Mouse (Mus musculus): ENCODE data around the gene Sgca.

Sgca gene

DNA sequence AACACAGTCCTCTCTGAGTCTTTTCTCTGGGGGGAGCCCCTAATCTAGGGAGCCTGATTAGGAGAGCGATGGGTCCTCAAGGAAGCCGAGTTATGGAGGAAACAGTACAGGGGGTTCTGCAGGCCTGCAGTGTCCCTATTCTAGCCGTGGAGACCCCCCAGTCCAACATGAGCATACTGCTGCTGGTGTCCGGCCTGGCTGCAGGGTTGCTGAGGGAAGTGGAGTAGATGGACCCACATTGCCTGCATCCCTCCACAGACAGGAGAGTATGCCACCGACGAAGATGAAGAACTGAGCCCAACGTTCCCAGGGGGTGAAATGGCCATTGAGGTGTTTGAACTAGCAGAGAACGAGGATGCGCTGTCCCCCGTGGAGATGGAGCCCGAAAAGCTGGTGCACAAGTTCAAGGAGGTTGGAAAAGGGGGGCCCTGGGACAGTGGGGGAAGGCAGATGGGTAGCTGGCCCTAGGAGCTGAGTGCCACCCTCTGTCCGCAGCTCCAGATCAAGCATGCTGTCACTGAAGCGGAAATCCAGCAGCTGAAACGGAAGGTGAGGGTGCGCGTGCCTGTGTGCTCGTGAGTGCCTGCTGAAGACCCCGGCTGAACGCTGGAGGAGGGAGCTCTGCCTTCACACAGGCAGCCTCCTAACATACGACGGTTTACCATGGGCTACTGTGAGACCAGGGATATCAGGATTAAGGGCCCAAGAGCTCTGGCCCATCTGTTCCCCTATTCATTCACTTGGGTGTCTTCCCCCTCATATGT is 25.6 kb upstream of the Sgca start:
- no peak for DNase-seq (ENCODE audit: low spot score)

DNA sequence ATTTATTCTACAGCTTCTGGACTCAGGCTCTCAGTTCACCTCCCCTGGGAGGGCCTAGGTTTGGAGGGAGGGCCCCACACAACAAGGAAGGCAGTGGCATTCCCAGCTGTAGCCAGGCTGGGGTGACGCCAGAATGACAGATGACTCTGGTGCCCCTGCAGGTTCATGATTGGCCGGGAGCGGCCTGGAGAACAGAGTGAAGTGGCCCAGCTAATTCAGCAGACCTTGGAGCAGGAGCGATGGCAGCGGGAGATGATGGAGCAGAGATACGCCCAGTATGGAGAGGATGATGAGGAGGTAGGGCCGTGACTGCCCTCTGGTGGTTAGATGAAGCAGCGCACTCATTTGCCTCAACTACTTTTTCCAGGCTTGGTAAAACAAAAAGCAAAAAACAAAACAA is 24.9 kb upstream of the Sgca start:
- DNase-seq (ENCODE audit: low spot score) = peak; percentile 87

DNA sequence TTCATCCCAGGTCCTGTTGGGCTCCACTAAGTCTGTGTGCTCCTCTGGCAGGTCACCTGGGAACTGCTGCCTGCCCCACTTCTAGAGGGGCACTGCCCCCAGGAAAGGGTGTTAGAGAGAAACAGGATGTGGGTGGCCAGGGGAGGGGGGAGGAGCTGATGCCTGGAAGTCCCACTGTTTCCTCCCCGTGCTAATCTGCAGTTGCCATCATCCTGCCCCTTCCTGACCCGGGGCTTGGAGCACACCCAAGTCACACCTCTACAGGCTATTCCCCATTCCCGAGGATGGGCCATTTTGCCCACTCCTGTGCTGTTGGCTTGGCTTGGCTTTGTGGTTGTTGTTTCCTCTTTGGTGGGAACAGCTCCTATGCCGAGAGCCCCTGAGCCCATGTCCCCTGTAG is 24.4 kb upstream of the Sgca start:
- DNase-seq (ENCODE audit: low spot score) = peak; percentile 57

- no peak for DNase-seq (ENCODE audit: low spot score)
Observed at GRCm38 (mm10) chr11:95000128-95000527, 24.0 kb upstream of the Sgca start.

- DNase-seq (ENCODE audit: low spot score) = no peak
Observed at GRCm38 (mm10) chr11:94998041-94998531, 22.0 kb upstream of the Sgca start.

GRCm38 (mm10) chr11:94997596-94997995 is 21.5 kb upstream of the Sgca start:
- DNase-seq (ENCODE audit: low spot score) = no peak

DNA sequence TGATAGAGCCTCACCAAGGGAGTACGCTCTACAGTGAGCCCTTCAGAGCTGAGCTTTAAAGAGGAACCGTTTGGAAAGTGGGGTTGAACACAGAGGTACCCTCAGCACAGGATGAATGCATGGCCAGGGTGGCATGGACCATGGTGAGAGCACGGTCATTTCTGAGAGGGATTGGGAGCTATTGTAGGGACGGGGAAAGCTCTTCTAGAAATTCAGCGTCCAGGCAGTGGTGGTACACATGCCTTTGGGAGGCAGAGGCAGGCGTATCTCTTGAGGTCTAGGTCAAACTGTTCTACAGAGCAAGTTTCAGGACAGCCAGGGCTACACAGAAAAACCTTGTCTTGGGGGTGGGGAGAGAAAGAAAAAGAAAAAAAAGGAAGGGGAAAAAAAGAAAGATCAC is 20.9 kb upstream of the Sgca start:
- DNase-seq (ENCODE audit: low spot score) = no peak

DNA sequence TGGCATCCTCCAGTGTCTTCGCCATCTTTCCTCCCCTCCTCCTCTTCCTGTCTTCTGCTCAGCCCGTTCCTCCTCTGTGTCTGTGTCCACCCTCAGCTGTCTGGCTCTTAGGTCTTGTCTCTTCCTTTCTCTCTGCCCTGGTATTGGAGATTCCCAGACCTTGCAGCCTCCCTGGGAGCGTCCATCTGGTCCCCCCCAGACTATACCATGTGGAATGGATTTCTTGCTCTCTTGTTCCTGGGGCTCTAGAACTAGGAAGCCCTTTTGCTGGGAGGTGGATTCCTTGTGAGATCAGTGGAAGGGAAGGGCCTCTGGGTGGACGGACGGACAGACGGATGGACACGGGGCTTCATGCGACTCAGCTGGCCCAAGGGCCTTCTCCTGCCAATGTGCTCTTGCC is 20.0 kb upstream of the Sgca start:
- DNase-seq (ENCODE audit: low spot score) = no peak

DNA sequence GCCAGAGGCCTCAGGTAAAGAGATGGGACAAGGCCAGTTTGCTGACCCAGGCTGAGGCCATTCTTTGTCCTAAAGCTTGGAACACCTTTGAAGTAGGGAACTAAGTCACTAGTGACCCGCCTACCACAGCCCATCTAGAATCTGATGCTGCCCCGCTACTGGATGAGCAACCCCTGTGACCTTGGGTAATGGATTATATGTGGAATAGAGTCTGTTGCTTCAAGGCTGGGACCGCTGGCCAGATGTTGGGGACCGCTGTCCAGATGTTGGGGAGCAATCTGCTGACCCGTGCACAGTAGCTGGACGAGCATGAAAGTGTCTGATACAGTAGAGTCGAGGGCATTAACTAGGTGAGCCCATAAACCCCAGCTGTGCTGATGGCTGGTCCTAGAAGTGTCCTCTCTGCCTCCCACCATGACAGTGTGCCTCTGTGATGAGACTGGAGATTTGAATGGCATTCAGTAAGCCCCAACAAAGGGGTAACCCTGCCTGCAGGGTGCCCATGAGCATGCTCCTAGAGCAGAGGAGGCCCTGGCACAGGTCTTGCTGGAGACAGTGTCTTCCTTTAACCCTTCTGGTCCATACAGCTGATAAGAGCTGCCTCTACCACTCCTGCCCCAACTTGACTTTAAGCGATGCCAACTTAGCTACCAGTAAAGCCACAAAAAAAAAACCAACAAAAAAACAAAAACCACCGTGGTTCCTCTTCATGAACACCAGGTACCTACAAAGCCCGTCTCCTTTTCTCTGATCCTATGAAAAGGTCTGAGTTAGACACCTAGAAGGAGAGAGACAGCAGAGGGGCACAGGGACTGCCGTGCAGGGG is 19.0 kb upstream of the Sgca start:
- no peak for DNase-seq (ENCODE audit: low spot score)

DNA sequence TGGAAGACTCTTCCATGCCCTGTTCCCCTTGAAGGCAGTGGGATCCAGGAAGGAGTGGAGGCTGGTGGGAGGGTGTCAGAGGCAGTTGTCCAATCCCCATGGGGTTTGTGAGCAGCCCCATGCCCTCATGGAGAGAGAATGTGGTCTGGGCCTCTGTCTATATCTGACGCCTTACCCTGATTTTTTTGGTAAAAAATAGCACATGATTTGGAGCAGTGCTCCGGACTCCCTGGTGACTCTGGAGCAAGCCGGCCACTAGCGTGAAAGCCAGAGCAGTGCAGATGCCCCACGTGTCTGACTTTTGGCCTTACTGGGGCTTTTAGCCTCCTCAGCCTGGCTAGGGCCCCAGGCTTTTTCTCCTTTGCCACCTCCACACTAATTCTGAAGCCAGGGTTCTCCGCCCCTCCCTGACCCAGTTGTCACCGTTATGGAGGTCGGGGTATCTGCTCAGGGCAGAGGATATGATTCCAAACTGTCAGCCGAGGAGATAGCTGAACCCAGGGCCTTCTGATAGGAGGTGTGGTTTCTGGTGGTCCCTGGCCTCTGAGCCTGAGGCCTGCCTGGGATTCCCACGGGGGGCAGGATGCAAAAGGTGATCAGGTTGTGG is 18.2 kb upstream of the Sgca start:
- DNase-seq (ENCODE audit: low spot score) = peak; percentile 60

GRCm38 (mm10) chr11:94992754-94993606 is 16.9 kb upstream of the Sgca start:
- DNase-seq (ENCODE audit: low spot score) = no peak

GRCm38 (mm10) chr11:94992480-94992753 is 16.3 kb upstream of the Sgca start:
- DNase-seq (ENCODE audit: low spot score) = no peak

DNA sequence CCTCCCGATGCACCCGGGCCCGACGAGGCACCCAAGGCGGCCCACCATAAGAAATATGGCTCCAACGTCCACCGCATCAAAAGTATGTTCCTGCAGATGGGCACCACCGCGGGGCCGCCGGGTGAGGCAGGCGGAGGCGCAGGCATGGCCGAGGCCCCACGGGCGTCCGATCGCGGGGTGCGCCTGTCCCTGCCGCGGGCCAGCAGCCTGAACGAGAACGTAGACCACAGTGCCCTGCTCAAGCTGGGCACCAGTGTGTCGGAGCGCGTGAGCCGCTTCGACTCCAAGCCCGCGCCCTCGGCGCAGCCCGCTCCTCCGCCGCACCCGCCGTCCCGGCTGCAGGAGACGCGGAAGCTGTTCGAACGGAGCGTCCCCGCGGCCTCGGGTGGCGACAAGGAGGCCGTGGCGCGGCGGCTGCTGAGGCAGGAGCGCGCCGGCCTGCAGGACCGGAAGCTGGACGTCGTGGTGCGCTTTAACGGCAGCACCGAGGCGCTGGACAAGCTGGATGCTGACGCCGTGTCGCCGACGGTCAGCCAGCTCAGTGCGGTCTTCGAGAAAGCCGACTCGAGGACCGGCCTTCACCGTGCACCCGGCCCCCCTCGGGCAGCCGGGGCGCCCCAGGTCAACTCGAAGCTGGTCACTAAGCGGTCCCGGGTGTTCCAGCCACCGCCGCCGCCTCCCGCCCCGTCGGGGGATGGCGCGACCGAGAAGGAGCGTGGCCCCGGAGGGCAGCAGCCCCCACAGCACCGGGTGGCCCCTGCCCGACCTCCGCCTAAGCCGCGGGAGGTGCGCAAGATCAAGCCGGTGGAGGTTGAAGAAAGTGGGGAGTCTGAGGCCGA is 15.7 kb upstream of the Sgca start:
- no peak for DNase-seq (ENCODE audit: low spot score)

DNA sequence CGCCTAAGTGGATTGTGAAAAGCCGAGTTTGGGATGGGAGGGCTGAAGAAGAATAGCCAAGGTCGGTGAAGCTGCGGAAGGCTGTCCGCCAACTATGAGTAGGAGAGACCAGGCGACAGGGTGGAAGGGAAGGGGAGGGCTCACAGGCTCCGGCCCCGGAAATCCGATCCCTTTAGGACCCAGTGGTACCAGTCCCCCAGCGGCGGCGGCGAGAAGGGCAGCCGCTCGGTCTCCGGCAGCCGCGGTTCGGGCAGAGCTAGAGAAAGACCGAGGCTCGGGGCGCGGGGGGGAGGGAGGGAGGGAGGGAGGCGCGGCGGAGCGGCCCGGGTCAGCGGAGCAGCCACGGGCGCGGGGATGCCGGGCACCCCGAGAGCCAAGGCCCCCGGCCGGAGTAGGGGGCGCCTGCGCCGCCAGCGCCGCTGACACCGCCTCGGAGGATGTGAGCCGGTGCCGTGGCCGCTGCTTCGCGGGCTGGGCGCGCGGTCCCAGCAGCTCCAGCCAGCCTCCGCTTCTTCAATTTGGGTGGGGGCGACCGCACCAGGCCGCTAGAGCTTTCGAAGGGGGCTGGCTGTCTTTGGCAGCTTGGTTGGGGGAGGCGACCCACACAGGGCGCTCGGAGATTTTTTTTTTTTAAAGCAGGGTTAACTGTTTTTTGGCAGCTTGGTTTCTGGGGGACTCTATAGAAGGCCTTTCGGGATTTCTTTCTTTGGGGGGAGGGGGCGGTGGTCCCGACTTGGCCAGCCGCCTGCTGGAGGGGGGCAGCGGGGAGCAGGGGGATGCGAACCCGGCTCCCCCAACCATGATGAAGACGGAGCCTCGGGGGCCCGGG is 14.8 kb upstream of the Sgca start, which contains the start of gene Ppp1r9b:
TSS of gene Ppp1r9b (plus strand) at position 287 of the 829 bp plus-strand sequence.
- peak; percentile 92 for DNase-seq (ENCODE audit: low spot score)

DNA sequence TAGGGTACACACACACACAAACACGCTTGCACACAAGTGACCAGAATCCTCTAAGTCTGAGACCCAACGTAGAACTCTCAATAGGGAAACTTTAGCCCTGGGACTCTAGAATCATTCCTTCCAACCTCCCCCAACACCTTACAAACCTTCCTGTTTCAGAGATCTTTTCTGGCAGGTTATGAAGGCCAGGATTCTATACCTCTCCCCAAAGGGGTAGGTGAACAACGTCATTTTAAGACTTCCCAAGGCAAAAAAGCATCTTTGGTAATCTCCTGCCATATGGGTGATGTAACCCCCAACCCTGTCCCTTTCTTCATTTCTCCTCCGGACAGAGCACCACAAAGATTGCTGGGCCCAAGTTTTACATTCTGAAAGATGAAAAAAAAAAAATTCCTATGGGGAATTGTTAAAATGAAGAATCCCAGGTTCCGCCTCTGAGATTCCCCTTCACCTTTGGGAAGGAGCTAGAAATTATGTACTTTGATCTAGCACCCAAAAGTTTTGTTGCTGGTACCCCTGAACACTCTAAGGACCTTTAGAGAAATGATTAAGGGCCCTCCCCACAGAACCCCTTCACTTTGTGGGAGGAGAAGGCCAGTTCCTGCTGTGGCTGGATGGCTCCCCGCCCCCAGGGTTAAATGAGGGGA is 14.1 kb upstream of the Sgca start:
- no peak for DNase-seq (ENCODE audit: low spot score)

DNA sequence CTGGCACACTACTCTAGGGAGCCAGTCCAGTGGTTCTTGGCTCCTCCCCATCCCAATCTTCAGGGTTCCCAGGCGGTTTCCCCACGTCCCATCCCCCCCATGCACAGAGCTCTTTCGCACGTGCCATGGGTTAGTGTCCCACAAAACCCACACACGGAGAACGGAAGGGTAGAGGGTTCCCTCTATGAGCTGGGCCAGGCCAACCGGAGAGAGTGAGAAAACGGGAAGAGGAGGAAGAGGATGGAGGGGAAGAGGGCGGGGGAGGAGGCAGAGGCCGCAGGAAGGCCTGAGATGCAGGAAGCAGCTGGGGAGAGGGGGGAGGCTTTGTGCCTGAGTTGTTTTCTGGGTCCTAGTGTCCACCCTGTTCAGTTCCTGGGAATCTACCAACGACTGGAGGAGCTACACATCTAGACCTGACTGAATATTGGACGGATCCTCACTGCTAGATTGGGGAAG is 13.5 kb upstream of the Sgca start:
- peak; percentile 91 for DNase-seq (ENCODE audit: low spot score)

GRCm38 (mm10) chr11:94988780-94989561 is 12.8 kb upstream of the Sgca start:
- DNase-seq (ENCODE audit: low spot score) = no peak

DNA sequence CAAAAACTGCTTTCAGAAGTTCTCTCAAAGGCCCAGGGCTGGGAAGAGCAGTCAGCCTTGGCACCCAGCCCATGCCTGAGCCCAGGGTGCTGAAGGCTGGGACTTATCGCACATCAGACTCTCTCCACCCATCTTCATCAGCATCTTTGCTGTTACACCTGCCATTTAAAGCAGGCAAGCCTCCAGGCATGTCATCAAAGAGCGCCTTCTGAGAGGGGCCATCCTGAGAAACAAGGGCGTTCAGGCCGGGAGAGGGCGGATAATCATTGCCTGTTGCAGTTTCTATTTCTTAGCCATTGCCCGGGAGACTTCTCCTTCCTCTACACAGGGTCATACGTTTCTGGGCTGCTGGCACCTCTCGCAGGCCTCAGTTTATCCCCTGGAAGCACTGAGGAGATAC is 11.7 kb upstream of the Sgca start:
- DNase-seq (ENCODE audit: low spot score) = no peak

DNA sequence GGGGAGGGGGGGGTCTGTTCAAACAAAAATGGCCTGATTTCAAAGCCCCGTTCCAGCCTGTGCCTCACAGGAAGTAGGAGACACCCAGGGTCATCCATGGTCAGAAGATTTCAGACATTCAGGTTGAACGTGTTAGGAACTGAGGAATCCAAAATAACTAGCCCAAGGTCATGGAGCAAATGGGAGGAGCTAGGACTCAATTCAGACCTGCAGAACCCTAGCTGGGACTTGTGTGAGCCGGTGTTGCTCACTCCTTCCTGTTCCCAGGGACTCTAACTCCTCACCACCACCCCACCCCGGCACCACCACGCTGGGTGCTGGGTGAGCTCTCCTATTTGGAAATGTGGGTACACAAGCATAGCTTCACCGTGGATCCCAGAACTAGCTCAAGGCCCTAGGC is 11.2 kb upstream of the Sgca start:
- DNase-seq (ENCODE audit: low spot score) = no peak
